Mouse (Mus musculus): ENCODE measurements around the gene Steap2. TPM values are rescaled to one million over a fixed set of nuclear protein-coding genes. Genes with fewer than 3 reads are reported as not detected.

Steap2 gene
- polyA plus RNA-seq, 3 experiments from 2014 or later: 0.04 to 0.12 TPM; not detected in 1

GRCm38 (mm10) chr5:5663655-5664370 is 30.6 kb downstream of the Steap2 start, which contains the start of gene Cfap69:
Cfap69 (minus strand) TSS chr5:5664239.
- no peak for ATAC-seq

GRCm38 (mm10) chr5:5663057-5663456 is 31.3 kb downstream of the Steap2 start:
- no peak for ATAC-seq

- no peak for ATAC-seq
These were observed 35.7 kb downstream of the Steap2 start for GRCm38 (mm10) chr5:5658680-5659079.

- no peak for ATAC-seq
These were observed 36.4 kb downstream of the Steap2 start for GRCm38 (mm10) chr5:5657932-5658331.

- no peak for ATAC-seq
These were observed 45.4 kb downstream of the Steap2 start for GRCm38 (mm10) chr5:5648817-5649569.

- no peak for ATAC-seq
These were observed 48.2 kb downstream of the Steap2 start for GRCm38 (mm10) chr5:5646173-5646572.

- no peak for ATAC-seq
These were observed 55.9 kb downstream of the Steap2 start for GRCm38 (mm10) chr5:5638496-5638895.

GRCm38 (mm10) chr5:5625491-5625890 is 68.9 kb downstream of the Steap2 start:
- no peak for ATAC-seq

- no peak for ATAC-seq
These were observed 76.0 kb downstream of the Steap2 start for GRCm38 (mm10) chr5:5618329-5618728.

Other genes with a start within 250 kb of the Steap2 start
- not detected for gene 1700015F17Rik, start 215.4 kb downstream of the Steap2 start, polyA plus RNA-seq (2017; shearing (Covaris generic))
- gene Cldn12, start 179.6 kb downstream of the Steap2 start, polyA plus RNA-seq (2017; shearing (Covaris generic)): 1 to 10 TPM; 2.3 to 2.8 (median 2.3) TPM
- 10 to 100 TPM; 12.9 to 17.7 (median 15.5) TPM for gene Gtpbp10, start 135.0 kb downstream of the Steap2 start, polyA plus RNA-seq (2017; shearing (Covaris generic))
- under 1 TPM in 1 of 3 experiments, not detected in 2; 0.38 TPM for gene Gm8773, start 120.8 kb downstream of the Steap2 start, polyA plus RNA-seq (2017; shearing (Covaris generic))
- gene Cfap69, start 30.3 kb downstream of the Steap2 start, polyA plus RNA-seq (2017; shearing (Covaris generic)): not detected
- not detected for gene Steap1, start 54.7 kb upstream of the Steap2 start, polyA plus RNA-seq (2017; shearing (Covaris generic))

Measured in inflammation-experienced regulatory T-cells, adult 6 months (primary cell).